Mouse (Mus musculus): ENCODE results near the gene 9330182L06Rik. TPM values are rescaled to one million over a fixed set of nuclear protein-coding genes. Genes with fewer than 3 reads are reported as not detected.

Gene 9330182L06Rik
- polyA plus RNA-seq, 1 experiment: 0.36 TPM

Other genes starting within 250 kb of the 9330182L06Rik start
- 73.7 and 92.2 TPM in 2 replicates for gene Tmem243, start 165.4 kb upstream of the 9330182L06Rik start, polyA plus RNA-seq (2012; ENCODE audit: insufficient read depth, insufficient read length, missing spikeins)
- 9.7 and 15.1 TPM in 2 replicates for gene Dmtf1, start 104.3 kb upstream of the 9330182L06Rik start, polyA plus RNA-seq (2012; ENCODE audit: insufficient read depth, insufficient read length, missing spikeins)